ENCODE assay signal across 8 mouse cellular contexts in the genomic region with DNA sequence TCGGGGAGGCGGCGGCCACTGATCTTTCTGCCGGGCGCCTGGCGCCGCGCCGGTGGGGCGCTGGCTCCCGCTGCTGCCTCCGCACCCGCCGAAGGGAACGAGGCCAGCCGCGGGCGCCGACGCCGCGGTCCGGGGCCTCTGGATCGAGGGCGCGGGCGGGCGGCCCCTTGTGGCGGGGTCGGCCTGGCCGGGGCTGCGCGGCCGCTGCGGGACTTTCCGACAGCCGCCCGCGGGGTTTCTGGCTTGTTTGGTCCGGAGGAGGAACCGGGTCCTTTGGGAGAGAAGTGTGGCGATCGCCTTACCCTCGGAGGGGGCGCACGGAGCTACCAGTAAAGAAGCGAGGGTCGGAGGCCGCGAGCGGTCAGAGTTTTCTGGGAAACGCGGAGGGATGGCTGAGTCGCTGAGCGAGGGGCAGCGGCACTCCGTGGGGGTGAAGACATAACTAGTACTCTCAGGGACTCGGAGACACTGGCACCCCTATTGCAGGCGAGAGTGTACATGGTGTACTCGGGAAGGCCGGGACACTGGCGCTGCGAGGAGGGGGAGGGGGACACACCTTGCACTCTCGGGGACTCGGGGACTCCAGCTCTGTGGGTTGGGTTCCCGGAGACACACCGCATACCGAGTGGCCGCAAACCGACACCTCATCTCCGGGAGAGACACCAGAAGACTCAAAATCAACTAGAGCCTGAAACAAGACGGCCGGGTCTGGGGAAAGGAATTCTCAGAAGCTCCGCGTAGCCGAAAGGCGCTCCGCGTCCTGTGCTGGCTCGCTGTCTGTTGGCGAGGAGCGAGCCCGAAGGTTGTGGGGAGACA. TPM values are rescaled to one million over a fixed set of nuclear protein-coding genes. Genes with fewer than 3 reads are reported as not detected.
DNase-seq lines count a peak whose midpoint lies in the region; ATAC-seq lines count a peak whose summit lies in the region.

No protein-coding gene starts in this region.

- H3K4me2 ChIP-seq in hindbrain, embryonic 13.5 days = peak overlapping the region; percentile 80

- H3K4me1 ChIP-seq in hindbrain, embryonic 13.5 days (replicated peaks) = peaks cover 13% of the 10 kb centered on the region

- no peaks in the 10 kb centered on the region for H3K36me3 ChIP-seq in hindbrain, embryonic 13.5 days

- peak; percentile 31 for DNase-seq in MEL-GATA-1-ER (ENCODE audit: extremely low read depth, low read depth)
- DNase-seq in cerebellum, postnatal 10 days = peak; percentile 60 to 61
- DNase-seq in frontal cortex, postnatal 14 days (ENCODE audit: low spot score in 2 of 2) = peak; percentile 23 to 35
- DNase-seq in layer of hippocampus, postnatal 25 days (ENCODE audit: extremely low spot score in 1 of 2, low spot score in 1 of 2) = peak; percentile 34 to 38
- peak; percentile 63 for DNase-seq in lung, postnatal 25 days (ENCODE audit: low spot score)
- peak; percentile 65 for DNase-seq in retina, embryonic 14.5 days (ENCODE audit: low spot score)
- peak; percentile 44 for DNase-seq in thymus, postnatal 25 days

- peaks cover 14% of the 10 kb centered on the region for H3K27me3 ChIP-seq in hindbrain, embryonic 13.5 days

- H3K27ac ChIP-seq in hindbrain, embryonic 13.5 days = peak overlapping the region; percentile 71; the same call in 1 of the 2 replicates

- peak; percentile 78 for ATAC-seq in hindbrain, embryonic 13.5 days (ENCODE audit: low FRiP score)

- H3K9ac ChIP-seq in hindbrain, embryonic 13.5 days = peak overlapping the region; percentile 77

- H3K4me3 ChIP-seq in hindbrain, embryonic 13.5 days = peak overlapping the region; percentile 73

- under 1% methylated on average over 83 of the region's 83 CpGs for WGBS in hindbrain, embryonic 13.5 days

- H3K9me3 ChIP-seq in hindbrain, embryonic 13.5 days = no peaks in the 10 kb centered on the region

RNA-seq across cellular contexts. Expression of a gene that starts 1.5 kb away (rescaled TPM):
- 2.3 and 3.1 TPM in 2 replicates for polyA plus RNA-seq in hindbrain, embryonic 13.5 days (2015; fragmentation: Nextera tagmentation; extraction: Ambion mirVana)
- 10 to 100 TPM; 29.6 to 32.0 TPM for total RNA-seq in layer of hippocampus, postnatal 25 days (2021)

Comparison
In these comparisons a context has a peak if more than half of its experiments do, and no peak if none do; other contexts are left out.
1. Peak in every context shown above with its lines: DNase-seq, ATAC-seq, H3K4me3 ChIP-seq and H3K27ac ChIP-seq.